Mouse (Mus musculus): ENCODE results near the gene Rbm20. TPM values are rescaled to one million over a fixed set of nuclear protein-coding genes. Genes with fewer than 3 reads are reported as not detected.

Gene Rbm20
- polyA plus RNA-seq, 2 experiments = 0.04 to 0.18 TPM

DNA sequence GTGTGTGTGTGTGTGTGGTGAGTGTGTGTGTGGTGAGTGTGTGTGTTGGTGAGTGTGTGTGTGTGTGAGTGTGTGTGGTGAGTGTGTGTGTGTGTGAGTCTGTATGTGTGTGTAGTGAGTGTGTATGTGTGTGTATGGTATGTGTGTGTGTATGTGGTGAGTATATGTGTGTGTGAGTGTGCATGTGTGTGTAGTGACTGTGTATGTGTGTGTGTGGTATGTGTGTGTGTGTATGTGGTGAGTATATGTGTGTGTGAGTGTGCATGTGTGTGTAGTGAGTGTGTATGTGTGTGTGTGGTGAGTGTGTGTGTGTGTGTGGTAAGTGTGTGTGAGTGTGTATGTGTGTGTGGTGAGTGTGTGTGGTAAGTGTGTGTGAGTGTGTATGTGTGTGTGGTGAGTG is 190.1 kb downstream of the Rbm20 start:
- no peak overlapping the region for H3K4me3 ChIP-seq (ENCODE audit: insufficient read depth in 1 of 2, low read depth in 2 of 2, low read length in 2 of 2)
- DNase-seq (ENCODE audit: low read depth in 3 of 3, low spot score in 3 of 3) (no peak), ATAC-seq (ENCODE audit: insufficient read depth) (no peak)
- no peaks in the 10 kb centered on the region for H3K4me1 ChIP-seq (replicated peaks; ENCODE audit: control insufficient read depth in 2 of 2, insufficient read depth in 2 of 2, low read length in 1 of 2)
- H3K27ac ChIP-seq = no peak overlapping the region
- H3K36me3 ChIP-seq (replicated peaks; ENCODE audit: control insufficient read depth, insufficient read depth, low read depth) = no peaks in the 10 kb centered on the region
- no peak overlapping the region for H3K4me2 ChIP-seq (ENCODE audit: low read depth)
- TF ChIP-seq EP300 (IDR thresholded peaks at IDR 0.05; ENCODE audit: low read depth) = no peak
- TF ChIP-seq CTCF (IDR thresholded peaks at IDR 0.05; ENCODE audit: low read depth) = no peak
- H3K9ac ChIP-seq (replicated peaks) = no peak overlapping the region
- H3K27me3 ChIP-seq (ENCODE audit: control insufficient read depth, insufficient read depth, low read length) = no peaks in the 10 kb centered on the region
- no peaks in the 10 kb centered on the region for H3K9me3 ChIP-seq (ENCODE audit: control insufficient read depth, low read length)

- no peaks in the 10 kb centered on the region for H3K9me3 ChIP-seq (ENCODE audit: control insufficient read depth, low read length)
- H3K4me2 ChIP-seq (ENCODE audit: low read depth) = no peak overlapping the region
- no peak overlapping the region for H3K9ac ChIP-seq (replicated peaks)
- H3K4me3 ChIP-seq (ENCODE audit: insufficient read depth in 1 of 2, low read depth in 2 of 2, low read length in 2 of 2) = no peak overlapping the region
- H3K27ac ChIP-seq = no peak overlapping the region
- no peaks in the 10 kb centered on the region for H3K36me3 ChIP-seq (replicated peaks; ENCODE audit: control insufficient read depth, insufficient read depth, low read depth)
- no peaks in the 10 kb centered on the region for H3K27me3 ChIP-seq (ENCODE audit: control insufficient read depth, insufficient read depth, low read length)
- WGBS (ENCODE audit: insufficient replicate concordance) = 73% methylated on average over 6 of the region's 6 CpGs
- TF ChIP-seq CTCF (IDR thresholded peaks at IDR 0.05; ENCODE audit: low read depth) (no peak), EP300 (IDR thresholded peaks at IDR 0.05; ENCODE audit: low read depth) (no peak)
- H3K4me1 ChIP-seq (replicated peaks; ENCODE audit: control insufficient read depth in 2 of 2, insufficient read depth in 2 of 2, low read length in 1 of 2) = no peaks in the 10 kb centered on the region
- DNase-seq (ENCODE audit: low read depth in 3 of 3, low spot score in 3 of 3) (no peak), ATAC-seq (ENCODE audit: insufficient read depth) (no peak)
Measured at GRCm38 (mm10) chr19:53868125-53868524, 191.0 kb downstream of the Rbm20 start.

DNA sequence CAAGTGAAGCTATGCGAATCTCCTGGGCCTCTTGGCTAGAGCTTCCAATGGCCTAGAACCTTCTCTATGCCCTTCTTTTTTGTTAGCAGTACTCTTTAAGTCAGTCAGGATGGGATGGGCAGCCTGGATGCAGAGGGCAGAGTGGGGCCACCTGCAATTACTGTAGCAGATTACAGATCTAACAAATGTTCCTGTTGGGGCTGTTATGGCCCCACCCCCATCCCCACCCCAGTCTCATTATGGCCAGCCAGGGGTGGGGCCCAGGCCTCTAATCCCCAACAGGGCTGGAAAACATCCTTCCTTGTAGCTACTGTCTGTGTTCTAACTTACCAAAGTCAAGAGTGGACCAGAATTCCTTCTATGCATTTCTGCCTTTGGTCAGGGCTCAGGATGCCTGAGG is 191.7 kb downstream of the Rbm20 start:
- 82% methylated on average over 1 of the region's 1 CpGs for WGBS (ENCODE audit: insufficient replicate concordance)
- no peak overlapping the region for H3K4me2 ChIP-seq (ENCODE audit: low read depth)
- no peak for ATAC-seq (ENCODE audit: insufficient read depth)
- H3K4me3 ChIP-seq (ENCODE audit: insufficient read depth in 1 of 2, low read depth in 2 of 2, low read length in 2 of 2) = no peak overlapping the region
- H3K9ac ChIP-seq (replicated peaks) = no peak overlapping the region
- TF ChIP-seq CTCF (IDR thresholded peaks at IDR 0.05; ENCODE audit: low read depth) (no peak), EP300 (IDR thresholded peaks at IDR 0.05; ENCODE audit: low read depth) (no peak)
- H3K36me3 ChIP-seq (replicated peaks; ENCODE audit: control insufficient read depth, insufficient read depth, low read depth) = no peaks in the 10 kb centered on the region
- H3K27ac ChIP-seq = no peak overlapping the region
- no peaks in the 10 kb centered on the region for H3K27me3 ChIP-seq (ENCODE audit: control insufficient read depth, insufficient read depth, low read length)
- H3K9me3 ChIP-seq (ENCODE audit: control insufficient read depth, low read length) = no peaks in the 10 kb centered on the region
- no peak for DNase-seq (ENCODE audit: low read depth in 3 of 3, low spot score in 3 of 3)
- H3K4me1 ChIP-seq (replicated peaks; ENCODE audit: control insufficient read depth in 2 of 2, insufficient read depth in 2 of 2, low read length in 1 of 2) = no peaks in the 10 kb centered on the region

DNA sequence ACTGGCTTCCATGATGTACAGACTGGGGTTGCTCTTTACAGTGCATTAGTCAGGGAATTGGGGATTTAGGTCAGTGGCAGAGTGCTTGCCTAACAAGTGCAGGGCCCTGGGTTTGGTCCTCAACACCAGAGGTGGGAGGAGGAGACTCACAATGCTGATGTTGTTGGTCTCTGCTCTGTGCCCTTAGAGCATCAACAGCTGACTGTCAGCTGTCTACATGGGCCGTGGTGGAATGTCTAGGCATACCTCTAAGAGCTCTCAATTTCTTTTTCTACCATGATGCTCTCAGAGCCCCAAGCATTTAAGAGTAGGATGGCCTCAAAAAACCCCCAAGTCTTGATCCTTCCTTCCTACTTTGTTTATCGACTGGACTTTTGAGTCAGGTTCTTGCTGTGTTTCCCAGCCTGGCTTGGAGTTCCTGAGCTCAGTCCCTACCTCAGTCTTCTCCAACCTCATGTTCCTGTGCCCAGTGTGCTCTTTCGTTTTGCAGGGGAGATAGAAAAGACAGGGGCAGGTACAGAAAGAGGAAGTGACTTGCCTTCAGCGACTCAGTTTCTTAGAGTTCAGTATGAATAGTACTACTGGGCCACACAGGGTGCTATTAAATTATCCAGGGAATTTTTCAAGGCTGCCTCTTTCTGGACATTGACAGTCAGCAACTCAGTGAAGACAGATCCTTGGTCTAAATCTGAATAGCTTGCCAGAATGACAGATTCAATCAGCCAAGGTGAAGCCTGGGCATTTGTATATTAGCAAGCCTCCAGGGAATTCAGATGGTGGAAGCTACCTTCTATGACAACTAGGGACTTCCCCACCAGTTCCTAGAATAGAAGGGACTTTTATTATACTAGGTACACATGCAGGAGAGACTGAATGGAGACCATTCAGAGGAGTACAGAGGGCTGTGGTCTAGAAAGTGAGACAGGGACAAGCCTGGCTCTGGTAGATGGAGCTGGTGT is 192.6 kb downstream of the Rbm20 start:
- Histone ChIP-seq H3K27ac (no peak overlapping the region), H3K27me3 (ENCODE audit: control insufficient read depth, insufficient read depth, low read length) (no peaks in the 10 kb centered on the region), H3K9me3 (ENCODE audit: control insufficient read depth, low read length) (no peaks in the 10 kb centered on the region), H3K36me3 (replicated peaks; ENCODE audit: control insufficient read depth, insufficient read depth, low read depth) (no peaks in the 10 kb centered on the region), H3K4me2 (ENCODE audit: low read depth) (no peak overlapping the region), H3K4me1 (replicated peaks; ENCODE audit: control insufficient read depth in 2 of 2, insufficient read depth in 2 of 2, low read length in 1 of 2) (no peaks in the 10 kb centered on the region), H3K9ac (replicated peaks) (no peak overlapping the region), H3K4me3 (ENCODE audit: insufficient read depth in 1 of 2, low read depth in 2 of 2, low read length in 2 of 2) (no peak overlapping the region)
- DNase-seq (ENCODE audit: low read depth in 3 of 3, low spot score in 3 of 3) = no peak
- ATAC-seq (ENCODE audit: insufficient read depth) = no peak
- TF ChIP-seq EP300 (IDR thresholded peaks at IDR 0.05; ENCODE audit: low read depth) (no peak), CTCF (IDR thresholded peaks at IDR 0.05; ENCODE audit: low read depth) (no peak)
- 34% methylated on average over 4 of the region's 4 CpGs for WGBS (ENCODE audit: insufficient replicate concordance)

GRCm38 (mm10) chr19:53870568-53870967 is 193.5 kb downstream of the Rbm20 start:
- ATAC-seq (ENCODE audit: insufficient read depth) (no peak), DNase-seq (ENCODE audit: low read depth in 3 of 3, low spot score in 3 of 3) (no peak)
- Histone ChIP-seq H3K4me2 (ENCODE audit: low read depth) (no peak overlapping the region), H3K27ac (no peak overlapping the region), H3K36me3 (replicated peaks; ENCODE audit: control insufficient read depth, insufficient read depth, low read depth) (no peaks in the 10 kb centered on the region), H3K9me3 (ENCODE audit: control insufficient read depth, low read length) (no peaks in the 10 kb centered on the region), H3K4me1 (replicated peaks; ENCODE audit: control insufficient read depth in 2 of 2, insufficient read depth in 2 of 2, low read length in 1 of 2) (no peaks in the 10 kb centered on the region), H3K9ac (replicated peaks) (no peak overlapping the region), H3K4me3 (ENCODE audit: insufficient read depth in 1 of 2, low read depth in 2 of 2, low read length in 2 of 2) (no peak overlapping the region), H3K27me3 (ENCODE audit: control insufficient read depth, insufficient read depth, low read length) (no peaks in the 10 kb centered on the region)
- TF ChIP-seq CTCF (IDR thresholded peaks at IDR 0.05; ENCODE audit: low read depth) (peak; percentile 40), EP300 (IDR thresholded peaks at IDR 0.05; ENCODE audit: low read depth) (no peak)
- WGBS (ENCODE audit: insufficient replicate concordance) = 43% methylated on average over 2 of the region's 2 CpGs
